Mouse (Mus musculus) G1E (cell line): ENCODE results near the gene Zfp853.

Experiments
- CTCF ChIP-seq: IDR thresholded peaks from 2 replicates; pipeline ENCODE4 v1.5.1; 2012; ENCODE audit warnings: low read depth, low read length, inconsistent platforms, mixed read lengths
- GATA1 ChIP-seq: IDR thresholded peaks from 2 replicates; pipeline ENCODE4 v1.6.1; 2012; ENCODE audit warnings: borderline replicate concordance, low read length, inconsistent platforms, mixed read lengths
- POLR2AphosphoS5 ChIP-seq: IDR thresholded peaks from 2 replicates; pipeline ENCODE4 v1.6.1; 2012; ENCODE audit warnings: low read depth, low read length, inconsistent platforms; ENCODE audit not compliant: insufficient replicate concordance
- TAL1 ChIP-seq: conservative IDR thresholded peaks from 2 replicates; pipeline ENCODE4 v1.6.1; 2012; ENCODE audit warnings: low read depth, low read length, inconsistent platforms, mixed read lengths

DNA sequence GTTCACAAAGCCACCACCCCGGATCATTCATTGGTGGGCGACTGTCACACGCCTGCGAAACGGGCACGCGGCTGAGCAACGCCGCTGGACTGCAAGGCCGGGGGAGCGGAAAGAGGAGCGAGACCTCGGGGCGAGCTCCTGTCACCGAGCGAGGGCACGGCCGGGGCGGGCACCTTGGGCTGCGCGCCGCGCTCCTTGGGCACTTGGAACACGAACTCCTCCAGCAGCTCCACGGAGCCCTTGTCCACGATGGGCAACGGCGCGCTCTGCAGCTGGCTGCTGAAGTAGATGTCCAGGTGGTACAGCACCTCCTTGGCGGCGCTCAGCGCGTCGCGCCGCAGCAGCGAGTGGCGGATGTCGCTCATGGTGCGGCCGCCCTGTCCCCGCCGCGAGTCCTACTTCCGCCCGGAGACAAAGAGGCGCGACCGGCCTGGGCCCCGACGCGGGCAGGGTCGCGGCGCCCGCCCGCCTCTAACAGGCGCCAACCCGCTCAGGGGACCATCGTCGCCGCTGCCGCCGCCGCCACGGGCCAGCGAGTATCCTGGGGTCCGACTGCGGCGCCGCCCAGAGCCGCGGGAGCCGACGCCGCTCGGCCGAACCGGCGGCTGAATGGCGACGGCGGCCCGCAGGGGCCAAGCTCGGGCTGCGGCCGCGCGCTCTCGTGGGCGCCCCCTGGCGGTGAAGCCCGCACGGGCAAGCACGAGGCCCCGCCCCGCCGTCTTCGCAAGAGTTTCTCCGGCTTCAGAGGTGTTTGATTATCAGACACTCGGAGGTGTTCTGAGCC lies 21.5 kb upstream of the Zfp853 start, which contains the start of gene E130309D02Rik:
- TF ChIP-seq CTCF (peak; percentile 74), TAL1 (no peak), POLR2AphosphoS5 (no peak), GATA1 (no peak)
